Mouse (Mus musculus) small intestine, adult 2 months (tissue): Measurements from ENCODE around the gene Mcoln1.

Source experiments
- CTCF ChIP-seq: fragments of 200-500 bp; IDR thresholded peaks from 2 replicates; pipeline ENCODE4 v1.5.1; 2012; ENCODE audit warnings: low read depth, mild to moderate bottlenecking, control low read depth, inconsistent platforms, low read length, moderate library complexity, mixed read lengths; ENCODE audit not compliant: insufficient replicate concordance, insufficient read length; ENCODE audit errors: extremely low read depth
- POLR2A ChIP-seq: fragments of 200-500 bp; IDR thresholded peaks from 2 replicates; pipeline ENCODE4 v1.6.1; 2012; ENCODE audit warnings: low read depth, mild to moderate bottlenecking, control low read depth, inconsistent platforms, low read length, moderate library complexity

DNA sequence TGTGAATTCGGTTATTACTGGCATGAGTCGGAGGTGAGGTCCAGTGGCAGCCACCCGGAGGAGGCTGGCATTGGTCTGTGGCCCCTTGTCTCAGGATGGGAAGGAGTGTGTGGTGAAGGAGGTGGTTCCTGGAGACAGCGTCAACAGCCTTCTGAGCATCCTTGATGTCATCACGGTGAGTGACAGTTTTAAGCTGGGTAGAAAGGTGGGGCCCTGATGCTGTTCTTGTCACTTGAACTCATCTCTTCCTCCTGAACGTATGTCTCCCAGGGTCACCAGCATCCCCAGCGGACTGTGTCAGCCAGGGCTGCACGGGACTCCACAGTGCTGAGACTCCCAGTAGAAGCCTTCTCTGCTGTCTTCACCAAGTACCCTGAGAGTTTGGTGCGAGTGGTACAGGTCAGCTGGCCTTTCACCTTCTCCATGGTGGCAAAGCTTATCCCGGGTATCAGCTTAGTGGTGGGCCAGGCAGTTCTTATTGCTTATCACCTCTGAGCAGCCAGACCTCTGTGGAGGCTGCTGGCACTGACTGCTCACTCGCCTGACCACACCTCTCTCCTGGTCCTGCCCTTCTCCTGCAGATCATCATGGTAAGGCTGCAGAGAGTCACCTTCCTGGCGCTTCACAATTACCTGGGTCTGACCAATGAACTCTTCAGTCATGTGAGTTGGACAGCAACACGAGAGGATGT is 21.9 kb downstream of the Mcoln1 start:
- TF ChIP-seq CTCF: no peak
- no peak for TF ChIP-seq POLR2A
